Mouse (Mus musculus): ENCODE measurements around the gene Zbtb46. TPM values are rescaled to one million over a fixed set of nuclear protein-coding genes. Genes with fewer than 3 reads are reported as not detected.

Gene Zbtb46
- total RNA-seq, 2 experiments from 2014 or later: 14.7 to 17.5 TPM

GRCm38 (mm10) chr2:181364860-181365596, 94.2 kb downstream of the Zbtb46 start, which contains the start of the genes Zgpat and Arfrp1:
Gene Zgpat (plus strand): TSS chr2:181364928.
Gene Arfrp1 (minus strand): TSS chr2:181365404.
- DNase-seq (ENCODE audit: low spot score in 2 of 2): peak; percentile 82 to 88

- no peak for DNase-seq (ENCODE audit: low spot score in 2 of 2)
These were observed 94.8 kb downstream of the Zbtb46 start for GRCm38 (mm10) chr2:181364487-181364859.

GRCm38 (mm10) chr2:181363946-181364345, 95.3 kb downstream of the Zbtb46 start:
- DNase-seq (ENCODE audit: low spot score in 2 of 2): no peak

- no peak for DNase-seq (ENCODE audit: low spot score in 2 of 2)
These were observed 102.4 kb downstream of the Zbtb46 start for GRCm38 (mm10) chr2:181356780-181357179.

- no peak for DNase-seq (ENCODE audit: low spot score in 2 of 2)
These were observed 116.5 kb downstream of the Zbtb46 start for GRCm38 (mm10) chr2:181342766-181343165.

GRCm38 (mm10) chr2:181340426-181340825, 118.8 kb downstream of the Zbtb46 start:
- no peak for DNase-seq (ENCODE audit: low spot score in 2 of 2)

Other genes starting within 250 kb of the Zbtb46 start
- under 1 TPM in 1 of 2 experiments, not detected in 1; 0.25 TPM for gene Srms, start 246.2 kb downstream of the Zbtb46 start, total RNA-seq (2021)
- not detected for gene Fndc11, start 239.4 kb downstream of the Zbtb46 start, total RNA-seq (2021)
- gene Helz2, start 217.4 kb downstream of the Zbtb46 start, total RNA-seq (2021): 1 to 10 TPM; 1.2 to 1.8 TPM
- gene Gmeb2, start 171.4 kb downstream of the Zbtb46 start, total RNA-seq (2021): 10 to 100 TPM; 17.5 to 18.6 TPM
- gene Stmn3, start 144.9 kb downstream of the Zbtb46 start, total RNA-seq (2021): 1,000 to 10,000 TPM in 1 of 2 experiments, 100 to 1,000 TPM in 1; 968 to 1,016 TPM
- gene Rtel1, start 139.7 kb downstream of the Zbtb46 start, total RNA-seq (2021): 10 to 100 TPM; 39.5 to 46.1 TPM
- 10 to 100 TPM; 64.3 to 74.5 TPM for gene Zgpat, start 94.5 kb downstream of the Zbtb46 start, total RNA-seq (2021)
- gene Arfrp1, start 94.0 kb downstream of the Zbtb46 start, total RNA-seq (2021): 10 to 100 TPM; 35.4 to 40.8 TPM
- gene Lime1, start 79.3 kb downstream of the Zbtb46 start, total RNA-seq (2021): 10 to 100 TPM; 30.3 to 32.0 TPM
- not detected for gene Abhd16b, start 33.8 kb upstream of the Zbtb46 start, total RNA-seq (2021)
- 10 to 100 TPM; 75.7 to 87.8 TPM for gene Tpd52l2, start 37.7 kb upstream of the Zbtb46 start, total RNA-seq (2021)
- gene Dnajc5, start 61.1 kb upstream of the Zbtb46 start, total RNA-seq (2021): 100 to 1,000 TPM; 253 to 296 TPM
- 10 to 100 TPM; 40.4 to 44.3 TPM for gene Uckl1, start 125.5 kb upstream of the Zbtb46 start, total RNA-seq (2021)
- 10 to 100 TPM; 52.8 to 53.2 TPM for gene Prpf6, start 132.4 kb upstream of the Zbtb46 start, total RNA-seq (2021)
- 100 to 1,000 TPM; 134 to 158 TPM for gene Zfp512b, start 133.4 kb upstream of the Zbtb46 start, total RNA-seq (2021)
- 10 to 100 TPM; 20.9 to 21.7 TPM for gene Samd10, start 139.8 kb upstream of the Zbtb46 start, total RNA-seq (2021)
- not detected for gene Gm29797, start 197.6 kb upstream of the Zbtb46 start, total RNA-seq (2021)
- 10 to 100 TPM; 18.1 to 20.2 TPM for gene Sox18, start 212.2 kb upstream of the Zbtb46 start, total RNA-seq (2021)
- 10 to 100 TPM; 49.9 to 58.4 TPM for gene Tcea2, start 220.9 kb upstream of the Zbtb46 start, total RNA-seq (2021)
- gene Rgs19, start 234.6 kb upstream of the Zbtb46 start, total RNA-seq (2021): 10 to 100 TPM; 55.1 to 59.7 TPM
- gene Lkaaear1, start 239.0 kb upstream of the Zbtb46 start, total RNA-seq (2021): not detected

All from layer of hippocampus, postnatal 10 days (tissue).